Mouse (Mus musculus) forebrain, embryonic 11.5 days (tissue): ENCODE results near the gene Faf1. TPM values are rescaled to one million over a fixed set of nuclear protein-coding genes. Genes with fewer than 3 reads are reported as not detected.

Source experiments
- ATAC-seq: fragments of 200-750 bp; cut with Nextera tagmentation; replicated peaks from 2 replicates; pipeline ENCODE4 v1.8.0; 2017; ENCODE audit warnings: moderate TSS enrichment; ENCODE audit not compliant: low FRiP score
- DNase-seq: peaks from one replicate; pipeline ENCODE4 v3.0.0-alpha.2; 2017; ENCODE audit warnings: low spot score
- H3K27ac ChIP-seq: fragments of 300-500 bp; sonication (generic); 2 replicates; pipeline ENCODE4 v1.5.1; 2014; ENCODE audit warnings: low read depth, low read length
- H3K27me3 ChIP-seq: fragments of 300-500 bp; sonication (generic); 2 replicates; pipeline ENCODE4 v1.6.1; 2014; ENCODE audit warnings: mild to moderate bottlenecking, low read length, mixed read lengths; ENCODE audit not compliant: control insufficient read depth, insufficient read depth
- H3K36me3 ChIP-seq: fragments of 300-500 bp; sonication (generic); 2 replicates; pipeline ENCODE4 v1.6.1; 2014; ENCODE audit warnings: mild to moderate bottlenecking, low read length, moderate library complexity, mixed read lengths; ENCODE audit not compliant: control insufficient read depth, insufficient read depth
- H3K4me1 ChIP-seq: fragments of 300-500 bp; sonication (generic); replicated peaks from 2 replicates; pipeline ENCODE4 v1.6.1; 2014; ENCODE audit warnings: low read length, mixed read lengths; ENCODE audit not compliant: control insufficient read depth, insufficient read depth
- H3K4me2 ChIP-seq: fragments of 300-500 bp; sonication (generic); 2 replicates; pipeline ENCODE4 v1.6.1; 2014; ENCODE audit warnings: low read depth, mild to moderate bottlenecking, low read length, moderate library complexity, mixed read lengths; ENCODE audit not compliant: severe bottlenecking
- H3K4me3 ChIP-seq: fragments of 300-500 bp; sonication (generic); 2 replicates; pipeline ENCODE4 v1.5.1; 2014; ENCODE audit warnings: low read depth, low read length
- H3K9ac ChIP-seq: fragments of 300-500 bp; sonication (generic); 2 replicates; pipeline ENCODE4 v1.6.1; 2014; ENCODE audit warnings: low read length
- H3K9me3 ChIP-seq: fragments of 300-500 bp; sonication (generic); 2 replicates; pipeline ENCODE4 v1.6.1; 2016; ENCODE audit warnings: low read length, mixed read lengths; ENCODE audit not compliant: control insufficient read depth
- WGBS: fragments of 180-500 bp; shearing (Covaris S2); extraction: QIAGEN DNeasy Blood & Tissue Kit; methylation state at CpG from one replicate; pipeline ENCODE4 v1.1.7; 2014; 5-methylcytosine and 5-hydroxymethylcytosine counted together
- polyA plus RNA-seq: library from polyadenylated mRNA; unstranded; fragments of >200 nt; fragmentation: Nextera tagmentation; extraction: Ambion mirVana; gene quantifications from 2 replicates; pipeline ENCODE4 v1.2.1, GENCODE M21; 2014

Faf1 gene
- polyA plus RNA-seq, 1 experiment from 2014 or later, result 42.9 TPM

DNA sequence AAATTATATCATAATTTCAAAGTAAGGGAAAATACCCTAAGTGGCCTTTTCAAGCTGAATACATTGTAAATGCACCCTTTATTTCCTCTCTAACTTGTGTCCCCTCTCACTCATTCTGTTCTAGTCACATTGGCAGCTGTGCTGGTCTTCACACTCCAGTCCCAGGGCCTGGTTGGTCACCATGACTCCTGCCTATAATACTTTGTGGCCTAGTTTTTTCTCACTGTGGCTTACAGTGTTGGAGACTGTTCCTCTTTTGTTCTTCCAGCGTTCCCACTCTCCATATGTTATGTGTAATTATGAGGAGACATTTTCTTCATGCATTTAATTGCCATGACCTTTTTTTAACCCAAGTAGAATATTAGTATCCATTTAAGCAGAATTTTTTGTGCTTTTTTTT is 254.5 kb downstream of the Faf1 start:
- no peaks in the 10 kb centered on the region for H3K4me1 ChIP-seq
- H3K9ac ChIP-seq, result no peak overlapping the region
- no peaks in the 10 kb centered on the region for H3K27me3 ChIP-seq
- no peaks in the 10 kb centered on the region for H3K9me3 ChIP-seq
- H3K4me2 ChIP-seq, result no peak overlapping the region
- no peaks in the 10 kb centered on the region for H3K36me3 ChIP-seq
- 91% methylated on average over 1 of the region's 1 CpGs for WGBS
- no peak for ATAC-seq
- no peak for DNase-seq
- no peak overlapping the region for H3K27ac ChIP-seq
- no peak overlapping the region for H3K4me3 ChIP-seq

DNA sequence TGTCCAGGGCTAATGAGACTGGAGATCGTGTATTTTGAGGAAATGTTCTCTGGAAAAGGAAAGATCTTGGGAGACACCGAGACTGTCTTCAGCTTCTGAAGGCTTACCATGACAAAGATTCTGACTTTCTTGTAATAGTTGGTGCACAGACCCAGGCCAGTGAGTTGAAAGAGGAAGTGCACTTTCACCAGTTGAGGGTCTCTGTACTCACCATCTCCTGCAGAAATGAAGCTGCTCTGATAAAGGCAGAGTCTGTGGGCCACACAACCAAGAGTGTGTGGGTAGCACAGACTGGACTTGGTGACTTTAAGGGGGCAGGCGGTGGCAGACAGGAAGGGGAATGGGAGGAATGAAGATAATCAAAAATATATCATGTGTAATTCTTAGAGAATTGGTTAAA is 260.2 kb downstream of the Faf1 start:
- no peak overlapping the region for H3K4me3 ChIP-seq
- no peaks in the 10 kb centered on the region for H3K9me3 ChIP-seq
- no peaks in the 10 kb centered on the region; the same call in 1 of the 2 replicates for H3K27me3 ChIP-seq
- no peak overlapping the region for H3K4me2 ChIP-seq
- no peaks in the 10 kb centered on the region; the same call in 1 of the 2 replicates for H3K4me1 ChIP-seq
- H3K36me3 ChIP-seq, result no peaks in the 10 kb centered on the region
- no peak overlapping the region for H3K9ac ChIP-seq
- no peak overlapping the region for H3K27ac ChIP-seq
- DNase-seq (no peak), ATAC-seq (no peak)
- 90% methylated on average over 3 of the region's 3 CpGs for WGBS

DNA sequence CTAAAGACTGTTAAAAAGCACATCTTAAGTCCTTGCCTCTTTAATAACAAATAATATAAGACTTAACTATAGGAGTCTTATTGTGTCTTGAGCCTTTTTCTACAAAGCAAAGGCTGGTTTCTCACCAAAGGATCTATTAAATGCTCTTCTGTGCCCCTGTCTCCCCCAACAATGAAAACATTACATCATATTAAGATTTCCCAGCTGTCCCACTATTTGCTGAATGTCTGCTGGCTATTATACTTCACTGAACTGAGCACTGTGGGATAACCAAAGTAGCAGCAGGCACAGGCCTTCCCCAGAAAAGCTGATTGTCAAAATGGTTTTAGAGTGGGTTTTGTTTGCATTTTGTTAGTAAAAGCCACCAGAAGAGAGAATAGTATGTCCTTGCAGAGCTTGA is 262.9 kb downstream of the Faf1 start:
- Histone ChIP-seq H3K27me3 (no peaks in the 10 kb centered on the region; the same call in 1 of the 2 replicates), H3K4me1 (no peaks in the 10 kb centered on the region; the same call in 1 of the 2 replicates), H3K4me2 (no peak overlapping the region), H3K9ac (no peak overlapping the region), H3K9me3 (no peaks in the 10 kb centered on the region), H3K4me3 (no peak overlapping the region), H3K27ac (no peak overlapping the region), H3K36me3 (no peaks in the 10 kb centered on the region)
- peak; percentile 61 for ATAC-seq
- DNase-seq, result no peak

DNA sequence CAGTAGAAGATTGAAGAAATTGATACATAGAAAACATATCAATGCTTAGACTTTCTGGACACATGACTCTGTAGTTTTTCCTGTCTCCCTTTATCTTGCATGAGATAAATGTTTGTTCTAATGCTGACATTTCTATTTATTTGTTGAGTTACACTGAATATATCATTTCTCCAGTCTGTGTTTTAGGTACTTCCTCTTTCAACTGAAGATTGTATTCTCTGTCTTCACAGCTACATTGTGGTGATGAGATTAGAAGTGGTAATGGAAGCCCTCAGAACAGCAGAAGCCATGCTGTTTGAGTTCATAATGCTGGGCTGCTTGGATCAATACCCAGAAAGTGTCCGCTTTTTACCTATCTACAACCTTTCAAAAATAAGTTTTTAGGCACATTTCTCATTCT is 269.2 kb downstream of the Faf1 start:
- Histone ChIP-seq H3K36me3 (no peaks in the 10 kb centered on the region), H3K9me3 (no peaks in the 10 kb centered on the region), H3K4me2 (no peak overlapping the region), H3K27me3 (no peaks in the 10 kb centered on the region; the same call in 1 of the 2 replicates), H3K4me3 (no peak overlapping the region), H3K9ac (no peak overlapping the region), H3K4me1 (no peaks in the 10 kb centered on the region), H3K27ac (no peak overlapping the region)
- DNase-seq (no peak), ATAC-seq (no peak)
- WGBS, result 100% methylated on average over 1 of the region's 1 CpGs

DNA sequence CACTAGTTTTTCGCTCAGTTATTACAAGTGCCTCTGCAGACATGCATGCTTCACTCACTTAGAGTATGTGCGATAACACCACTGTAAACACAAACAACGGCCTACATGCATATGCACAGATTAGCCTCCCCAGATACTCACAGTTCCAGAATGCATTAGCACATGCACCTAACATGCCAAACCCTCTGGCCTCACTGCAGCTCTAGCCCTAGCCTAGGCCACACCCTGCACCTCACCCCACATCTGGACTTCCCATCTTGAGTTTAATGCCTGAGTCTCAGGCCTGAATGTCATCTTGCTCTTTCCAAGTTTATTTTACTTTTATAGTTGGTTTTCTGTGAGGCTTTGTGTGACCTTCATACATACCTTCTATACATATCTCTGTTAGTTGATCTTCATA is 272.9 kb downstream of the Faf1 start:
- Histone ChIP-seq H3K9ac (no peak overlapping the region), H3K4me2 (no peak overlapping the region), H3K27ac (no peak overlapping the region), H3K4me3 (no peak overlapping the region), H3K27me3 (no peaks in the 10 kb centered on the region), H3K36me3 (no peaks in the 10 kb centered on the region), H3K9me3 (no peaks in the 10 kb centered on the region), H3K4me1 (0 out of 2 replicates have a peak, but pooled peaks cover 1% of the 10 kb centered on the region)
- ATAC-seq (no peak), DNase-seq (no peak)
- WGBS, result 96% methylated on average over 3 of the region's 3 CpGs

DNA sequence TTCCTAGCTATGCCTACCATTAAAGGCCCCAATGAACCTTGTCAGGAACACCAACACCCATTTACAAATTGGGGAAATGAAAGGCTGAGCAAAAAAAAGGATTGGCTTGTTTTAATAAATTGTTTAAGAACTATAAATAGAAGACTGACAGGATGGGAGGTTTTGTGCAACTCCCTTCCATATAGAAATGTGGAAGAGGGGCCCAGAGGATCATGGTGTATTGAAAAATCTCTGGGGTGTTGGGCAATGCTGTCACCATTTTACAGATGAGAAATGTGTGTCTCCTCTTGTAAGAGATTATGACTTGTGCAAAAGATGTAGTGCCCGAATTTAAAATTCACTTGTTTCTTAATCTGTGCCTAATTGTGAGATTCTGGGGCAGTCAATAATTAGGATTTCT is 277.1 kb downstream of the Faf1 start:
- no peaks in the 10 kb centered on the region for H3K9me3 ChIP-seq
- no peaks in the 10 kb centered on the region for H3K36me3 ChIP-seq
- H3K27me3 ChIP-seq, result no peaks in the 10 kb centered on the region
- 0 out of 2 replicates have a peak, but pooled peaks cover 1% of the 10 kb centered on the region for H3K4me1 ChIP-seq
- no peak overlapping the region for H3K27ac ChIP-seq
- H3K9ac ChIP-seq, result no peak overlapping the region
- no peak overlapping the region for H3K4me2 ChIP-seq
- no peak for ATAC-seq
- 91% methylated on average over 1 of the region's 1 CpGs for WGBS
- no peak overlapping the region for H3K4me3 ChIP-seq
- DNase-seq, result no peak

DNA sequence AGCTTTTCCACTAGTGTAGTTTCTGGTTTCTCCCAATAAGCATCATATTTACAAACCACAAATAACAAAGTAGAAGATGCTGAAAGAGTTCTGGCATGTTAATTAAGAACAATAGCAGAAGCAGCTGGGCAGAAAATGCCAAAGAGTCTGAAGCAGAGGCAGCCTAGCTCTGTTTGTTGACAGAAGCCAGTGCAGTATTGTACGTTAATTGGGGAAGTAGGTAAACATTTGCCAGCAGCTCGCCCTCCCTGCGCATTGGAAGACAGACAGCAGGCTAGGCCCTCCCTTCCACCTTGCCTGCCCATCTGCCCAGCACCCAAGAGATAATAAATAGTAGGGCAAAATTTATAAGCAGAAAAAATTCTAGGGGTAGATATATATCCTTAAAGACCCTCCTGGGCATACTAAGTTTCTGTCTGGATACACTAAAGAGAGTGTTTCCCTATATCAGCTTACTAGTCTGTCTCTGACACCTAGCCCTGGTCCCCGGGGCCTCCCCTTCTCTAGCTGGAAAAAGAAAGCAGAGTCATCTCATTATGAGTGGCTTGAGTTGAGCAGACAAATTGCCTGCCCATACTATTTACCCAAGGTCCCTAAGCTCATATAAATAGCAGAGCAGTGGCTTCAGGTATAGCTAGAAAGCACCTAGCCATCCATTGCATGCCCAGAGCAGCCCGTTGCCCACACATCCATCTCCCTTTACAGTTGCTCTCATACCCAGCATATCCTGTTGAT is 284.0 kb downstream of the Faf1 start:
- H3K27me3 ChIP-seq, result no peaks in the 10 kb centered on the region
- ATAC-seq (no peak), DNase-seq (no peak)
- H3K4me1 ChIP-seq, result 0 out of 2 replicates have a peak, but pooled peaks cover 2% of the 10 kb centered on the region
- H3K27ac ChIP-seq, result no peak overlapping the region
- no peak overlapping the region for H3K4me3 ChIP-seq
- H3K9me3 ChIP-seq, result no peaks in the 10 kb centered on the region
- no peak overlapping the region for H3K4me2 ChIP-seq
- WGBS, result 69% methylated on average over 5 of the region's 5 CpGs
- no peaks in the 10 kb centered on the region for H3K36me3 ChIP-seq
- H3K9ac ChIP-seq, result no peak overlapping the region

DNA sequence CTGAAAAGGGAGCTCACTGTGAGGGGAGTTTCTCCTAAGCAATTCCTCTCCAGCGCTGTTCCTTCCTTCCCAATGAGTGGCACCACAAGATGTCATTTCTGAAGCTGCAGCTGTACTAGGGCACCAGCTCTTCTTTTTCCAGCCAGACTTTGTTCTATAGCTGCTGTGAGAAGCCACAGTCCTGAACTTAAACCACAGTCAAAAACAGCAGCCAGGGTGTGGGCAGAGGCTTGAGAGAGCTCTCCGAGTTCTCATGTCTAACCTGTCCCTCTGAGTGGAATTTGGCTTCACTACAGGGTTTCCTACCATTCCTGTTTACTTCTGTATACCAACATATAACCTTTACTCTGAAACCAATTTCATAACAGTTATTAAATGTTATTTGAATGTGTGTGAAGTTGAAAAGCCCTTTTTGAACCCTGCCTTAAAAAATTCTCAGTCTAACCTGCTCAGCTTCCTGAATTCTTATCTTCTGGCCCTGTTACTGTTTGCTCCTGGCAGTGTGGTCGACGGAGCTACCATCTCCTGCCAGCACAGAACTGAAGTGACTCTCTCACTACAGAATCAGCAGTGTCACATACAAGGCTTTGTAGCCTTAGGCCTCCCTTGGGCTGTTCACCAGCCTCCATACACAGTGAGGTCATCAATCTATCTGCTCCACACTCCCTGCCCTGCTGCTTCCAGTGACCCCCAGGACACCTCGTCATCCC is 287.3 kb downstream of the Faf1 start:
- no peak overlapping the region for H3K27ac ChIP-seq
- no peak overlapping the region for H3K9ac ChIP-seq
- H3K9me3 ChIP-seq, result no peaks in the 10 kb centered on the region
- no peaks in the 10 kb centered on the region for H3K27me3 ChIP-seq
- H3K4me2 ChIP-seq, result no peak overlapping the region
- no peak overlapping the region for H3K4me3 ChIP-seq
- 0 out of 2 replicates have a peak, but pooled peaks cover 2% of the 10 kb centered on the region for H3K4me1 ChIP-seq
- no peak for ATAC-seq
- DNase-seq, result no peak
- no peaks in the 10 kb centered on the region for H3K36me3 ChIP-seq
- WGBS, result 92% methylated on average over 5 of the region's 5 CpGs
